Comparison of ENCODE assay signal across 10 mouse cellular contexts in the genomic region with DNA sequence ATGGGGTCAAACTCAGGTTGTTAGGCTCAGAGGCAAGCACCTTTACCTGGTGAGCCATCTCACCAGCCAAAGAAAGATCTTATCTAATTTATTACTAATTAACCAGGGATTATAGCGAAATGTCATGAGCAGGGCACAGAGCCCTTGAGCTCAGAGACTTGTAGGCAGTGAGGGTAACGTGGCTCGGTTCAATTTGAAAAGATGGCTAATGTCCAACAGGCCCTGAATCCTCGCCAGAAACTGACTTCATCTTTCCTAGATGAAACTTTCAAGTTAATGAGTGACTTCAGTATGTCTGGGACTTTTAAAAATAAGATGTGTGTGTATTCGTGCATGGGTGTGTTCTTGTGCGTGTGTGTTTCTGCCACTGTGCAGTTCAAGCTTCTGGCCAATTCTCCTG. TPM values are rescaled to one million over a fixed set of nuclear protein-coding genes. Genes with fewer than 3 reads are reported as not detected.
DNase-seq lines count a peak whose midpoint lies in the region; TF ChIP-seq lines count a peak whose summit lies in the region.
"Had no signal": no experiment of that assay in that cellular context is flagged by ENCODE, and none has a peak within 500 bp of the region (broad histone marks: within the 10 kb centered on the region; RNA-seq: fewer than 3 reads in every experiment).

No protein-coding gene starts in this region.

- no peak for TF ChIP-seq CTCF in heart, adult 2 months (IDR thresholded peaks at IDR 0.05)
- no peak for TF ChIP-seq CTCF in brain, embryonic 14.5 days (IDR thresholded peaks at IDR 0.05; ENCODE audit: borderline replicate concordance, extremely low read depth, insufficient read depth, insufficient read length)

- no peaks in the 10 kb centered on the region for H3K79me2 ChIP-seq in heart, adult 2 months (replicated peaks; ENCODE audit: control insufficient read depth, insufficient read depth, low read length)

- H3K4me1 ChIP-seq in heart, adult 2 months (ENCODE audit: control insufficient read depth, insufficient read depth, low read length), result 0 out of 2 replicates have a peak, but pooled peaks cover 1% of the 10 kb centered on the region

- H3K4me3 ChIP-seq in heart, adult 2 months, result no peak overlapping the region
- H3K4me3 ChIP-seq: lung, embryonic 15.5 days had no signal

- H3K36me3 ChIP-seq in heart, adult 2 months (ENCODE audit: control insufficient read depth, insufficient read depth, low read length), result no peaks in the 10 kb centered on the region
- H3K36me3 ChIP-seq: lung, embryonic 15.5 days had no signal

- no peak for TF ChIP-seq EP300 in heart, adult 2 months (IDR thresholded peaks at IDR 0.05; ENCODE audit: insufficient read depth, low read depth, low read length)

- no peak overlapping the region for H3K9ac ChIP-seq in heart, adult 2 months (ENCODE audit: low read depth, low read length)
- H3K9ac ChIP-seq: lung, embryonic 15.5 days had no signal

- H3K27ac ChIP-seq in heart, adult 2 months, result no peak overlapping the region
- H3K27ac ChIP-seq: lung, embryonic 15.5 days had no signal

- no peaks in the 10 kb centered on the region for H3K27me3 ChIP-seq in heart, adult 2 months (ENCODE audit: control insufficient read depth, insufficient read depth, low read length)
- H3K27me3 ChIP-seq: lung, embryonic 15.5 days had no signal

- DNase-seq in heart, postnatal 4 days, result peak; percentile 70
- DNase-seq in heart, adult 2 months, result no peak
- DNase-seq in MN1 (ENCODE audit: low spot score), result peak; percentile 35
- DNase-seq in brain, embryonic 14.5 days (ENCODE audit: low read depth), result peak; percentile 38
- peak; percentile 84 for DNase-seq in kidney, postnatal 10 days
- DNase-seq in cerebellum, adult 18-20 months, result no peak
- DNase-seq in cerebellum, postnatal 4 days (ENCODE audit: low spot score in 2 of 2), result no peak
- no peak for DNase-seq in gastrocnemius, postnatal 14 days
- DNase-seq: layer of hippocampus, postnatal 36 days had no signal

- no peak for TF ChIP-seq POLR2A in heart, adult 2 months (IDR thresholded peaks at IDR 0.05; ENCODE audit: insufficient read depth, low read depth, low read length)
- no peak for TF ChIP-seq POLR2A in brain, embryonic 14.5 days (IDR thresholded peaks at IDR 0.05; ENCODE audit: borderline replicate concordance, extremely low read depth, insufficient read depth, insufficient read length, poor library complexity, severe bottlenecking)

- 47% methylated on average over 6 of the region's 6 CpGs for WGBS in heart, adult 2 months

- intact Hi-C loops in heart, adult 2 months (cut with DNase I), result no loop called here
- intact Hi-C loops in gastrocnemius, postnatal 14 days (cut with DNase I; ENCODE audit: low total_unique reads), result no loop called here

RNA-seq across cellular contexts. Expression of gene Rab44, which starts 8.9 kb away (rescaled TPM):
- under 1 TPM; 0.47 to 0.57 TPM for total RNA-seq in heart, postnatal 4 days (2021)
- under 1 TPM in 1 of 2 experiments, not detected in 1; 0.70 TPM for total RNA-seq in heart, adult 2 months (2021)
- 0.23 and 0.38 TPM in 2 replicates for polyA plus RNA-seq in heart, adult 2 months (2012; rRNA removed)
- polyA plus RNA-seq in brain, embryonic 14.5 days (2012; rRNA removed), result 0.23 and 0.49 TPM in 2 replicates
- total RNA-seq in gastrocnemius, postnatal 14 days (2021), result 1 to 10 TPM; 1.2 to 1.6 TPM
- total RNA-seq: layer of hippocampus, postnatal 36 days had no signal

RNA-seq across cellular contexts. Expression of gene Cdkn1a, which starts 32.0 kb away (rescaled TPM):
- 10 to 100 TPM; 55.9 to 57.1 TPM for total RNA-seq in heart, postnatal 4 days (2021)
- total RNA-seq in heart, adult 2 months (2021), result 100 to 1,000 TPM in 1 of 2 experiments, 10 to 100 TPM in 1; 56.4 to 156 TPM
- 30.4 and 37.3 TPM in 2 replicates for polyA plus RNA-seq in heart, adult 2 months (2012; rRNA removed)
- polyA plus RNA-seq in brain, embryonic 14.5 days (2012; rRNA removed), result 23.9 and 28.9 TPM in 2 replicates
- total RNA-seq in gastrocnemius, postnatal 14 days (2021), result 10 to 100 TPM; 24.1 to 70.7 TPM

Comparison
In these comparisons a context has a peak if more than half of its experiments do, and no peak if none do; other contexts are left out.
1. DNase-seq: peak in heart, postnatal 4 days (single experiment), MN1 (single experiment), brain, embryonic 14.5 days (single experiment) and kidney, postnatal 10 days (single experiment); none in heart, adult 2 months (0 of 2), cerebellum, adult 18-20 months (0 of 2), cerebellum, postnatal 4 days (0 of 2) and gastrocnemius, postnatal 14 days (single experiment).